Mouse (Mus musculus): ENCODE measurements around the gene Col6a1.

Col6a1 gene

GRCm38 (mm10) chr10:76674581-76674980 lies 51.4 kb downstream of the Col6a1 start:
- DNase-seq, result no peak

GRCm38 (mm10) chr10:76671939-76672338 lies 54.0 kb downstream of the Col6a1 start:
- DNase-seq, result no peak

- no peak for DNase-seq
Observed at GRCm38 (mm10) chr10:76668947-76669284, 57.1 kb downstream of the Col6a1 start.

GRCm38 (mm10) chr10:76668261-76668946 lies 57.6 kb downstream of the Col6a1 start:
- no peak for DNase-seq

GRCm38 (mm10) chr10:76667197-76667805 lies 58.7 kb downstream of the Col6a1 start:
- DNase-seq, result no peak

GRCm38 (mm10) chr10:76665551-76665950 lies 60.4 kb downstream of the Col6a1 start:
- no peak for DNase-seq

- no peak for DNase-seq
Observed at GRCm38 (mm10) chr10:76664156-76665115, 61.5 kb downstream of the Col6a1 start.

Data from thymus, postnatal 36 days (tissue).